Mouse (Mus musculus): Measurements from ENCODE around the gene Ank2.

Ank2 gene

DNA sequence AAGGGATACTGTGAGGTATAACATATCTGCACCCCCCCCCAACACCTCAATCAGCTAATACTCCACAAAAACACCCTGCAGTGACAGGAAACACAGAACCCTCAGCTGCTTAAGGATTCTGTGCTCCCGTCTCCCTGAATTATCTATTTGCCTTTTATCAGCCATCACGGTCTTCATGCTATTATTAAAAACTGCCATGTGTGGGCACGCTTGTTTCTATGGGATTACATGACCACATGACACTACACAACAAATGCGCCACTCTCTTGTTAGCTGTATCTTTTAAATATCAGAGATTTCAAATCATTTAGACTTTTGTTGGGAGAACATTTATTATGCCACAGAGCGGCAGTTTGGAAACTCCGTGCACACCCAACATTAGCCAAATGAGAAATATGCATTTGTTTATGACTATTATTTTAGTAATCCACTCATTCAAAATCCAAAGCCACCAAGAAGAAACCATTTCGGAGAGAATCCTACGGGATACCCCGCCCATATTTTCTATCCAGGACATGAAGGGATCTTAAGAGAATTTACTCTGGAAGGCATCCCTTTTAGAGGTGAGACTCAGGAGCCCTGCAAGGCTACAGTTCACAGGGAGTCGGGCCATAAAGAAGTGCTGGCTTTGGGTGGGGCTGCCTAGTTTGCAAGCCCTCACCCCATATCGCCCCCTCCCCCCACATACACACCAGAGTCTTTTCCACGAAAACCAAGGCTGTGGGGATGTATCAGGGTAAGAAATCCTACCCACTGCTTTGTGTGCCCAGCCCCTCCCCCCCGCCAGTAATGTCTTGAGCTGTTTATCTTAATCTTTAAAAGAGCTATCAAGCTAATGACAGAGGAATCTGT lies 274.6 kb downstream of the Ank2 start:
- DNase-seq, result peak; percentile 39

DNA sequence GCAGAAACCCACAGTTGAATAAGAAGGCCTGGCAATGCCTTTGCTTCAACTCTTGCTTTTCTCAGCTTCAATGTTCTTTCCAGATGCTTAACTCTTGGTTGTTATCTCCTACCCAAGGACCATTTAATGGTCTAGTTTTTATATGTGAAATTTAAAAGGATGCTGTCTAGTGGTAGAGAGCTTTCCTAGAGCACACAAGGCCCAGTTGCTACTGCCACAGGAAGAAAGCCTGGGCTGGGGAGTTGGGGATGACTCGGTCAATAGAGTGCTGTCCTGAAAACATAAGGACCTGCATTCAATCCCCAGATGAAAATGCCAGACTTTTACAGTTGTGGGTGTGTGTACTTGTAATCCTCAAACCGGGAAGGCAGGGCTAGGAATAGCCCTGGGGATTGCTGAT lies 277.1 kb downstream of the Ank2 start:
- DNase-seq, result no peak

DNA sequence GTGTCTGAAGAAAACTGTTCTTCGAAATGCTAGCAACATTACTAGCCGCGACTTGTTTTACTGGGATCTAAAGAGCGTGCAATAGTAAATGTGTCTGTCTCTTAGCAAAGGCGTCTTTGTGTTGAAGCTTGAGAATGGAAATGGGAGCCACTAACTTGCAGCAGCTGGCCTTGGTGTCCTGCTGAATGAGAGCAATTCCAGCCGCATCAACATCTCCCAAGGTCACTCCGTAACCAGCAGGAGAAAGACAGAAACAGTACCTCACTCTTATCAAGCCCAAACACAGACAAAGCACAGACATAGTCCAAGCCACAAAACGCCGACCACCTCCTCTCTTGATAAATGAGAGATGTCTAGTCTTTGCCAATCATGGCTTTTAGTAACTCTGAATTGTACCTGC lies 278.3 kb downstream of the Ank2 start:
- no peak for DNase-seq

DNA sequence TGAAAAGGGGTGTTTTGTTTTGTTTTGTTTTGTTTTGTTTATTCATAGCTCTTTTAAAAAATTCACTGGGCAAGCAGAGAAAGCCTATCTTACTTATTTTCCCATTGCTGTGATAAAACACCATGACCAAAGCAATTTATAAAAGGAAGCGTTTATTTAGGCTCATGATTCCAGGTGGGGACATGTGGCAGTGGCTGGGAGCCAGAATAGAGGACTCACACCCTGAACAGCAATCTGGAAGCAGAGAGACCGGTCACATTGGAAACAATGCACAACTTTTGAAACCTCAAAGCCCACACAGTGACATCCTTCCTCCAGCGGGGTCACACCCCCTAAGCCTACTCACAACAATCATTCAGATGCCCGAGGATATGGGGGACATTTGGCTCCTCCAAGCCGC lies 285.6 kb downstream of the Ank2 start:
- DNase-seq, result no peak

DNA sequence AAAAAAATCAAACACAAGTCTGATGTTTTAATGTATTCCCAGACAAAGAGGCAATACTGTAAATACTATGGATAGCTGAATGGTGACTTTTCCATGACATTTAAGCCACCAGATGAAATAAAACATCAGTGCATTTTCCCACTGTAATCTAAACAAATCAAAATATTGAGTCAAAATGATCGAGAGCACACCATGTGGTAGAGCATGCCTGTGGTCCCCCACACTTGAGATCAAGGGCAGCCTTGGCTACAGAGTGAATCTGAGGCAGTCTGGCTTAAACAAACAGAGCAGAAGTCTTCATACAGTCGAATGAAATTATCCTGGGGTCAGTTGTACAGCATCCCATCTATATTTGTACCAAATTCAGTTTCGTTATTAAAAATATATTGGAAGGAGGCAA lies 288.0 kb downstream of the Ank2 start:
- no peak for DNase-seq

DNA sequence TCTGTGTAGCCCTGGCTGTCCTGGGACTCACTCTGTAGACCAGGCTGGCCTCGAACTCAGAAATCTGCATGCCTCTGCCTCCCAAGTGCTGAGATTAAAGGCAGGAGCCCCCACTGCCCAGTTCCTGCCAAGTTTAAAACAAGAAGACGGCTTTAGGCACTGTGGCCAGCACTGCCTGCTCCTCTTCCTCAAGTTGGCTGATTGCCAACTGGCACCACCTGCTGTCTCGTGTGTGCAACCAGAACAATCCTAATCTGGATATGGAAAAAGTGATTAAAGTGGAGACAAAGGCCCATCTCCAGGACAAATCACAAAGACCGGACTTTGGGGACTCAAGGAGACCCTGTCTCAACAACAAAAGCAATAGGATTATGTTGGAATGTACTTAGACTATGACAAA lies 288.6 kb downstream of the Ank2 start:
- DNase-seq, result no peak

DNA sequence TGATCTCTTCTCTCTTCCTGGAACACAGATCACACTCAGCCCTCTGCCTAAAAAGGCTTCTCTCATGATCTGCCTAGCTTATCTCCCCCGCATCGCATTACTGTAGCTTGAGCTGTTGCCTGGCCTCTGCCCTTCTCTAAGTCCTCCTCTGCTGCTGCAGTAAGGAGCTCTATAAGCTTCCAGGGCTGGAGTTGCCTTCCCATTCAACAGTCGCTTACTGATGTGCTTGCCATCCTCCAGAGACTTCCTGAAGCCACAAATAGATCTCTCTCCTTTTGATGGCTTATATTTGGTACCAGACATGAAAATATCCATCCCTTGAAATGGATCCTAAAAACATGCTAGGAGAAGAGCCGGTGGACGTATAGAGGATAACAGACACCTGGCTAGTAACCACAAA lies 290.3 kb downstream of the Ank2 start:
- no peak for DNase-seq

DNA sequence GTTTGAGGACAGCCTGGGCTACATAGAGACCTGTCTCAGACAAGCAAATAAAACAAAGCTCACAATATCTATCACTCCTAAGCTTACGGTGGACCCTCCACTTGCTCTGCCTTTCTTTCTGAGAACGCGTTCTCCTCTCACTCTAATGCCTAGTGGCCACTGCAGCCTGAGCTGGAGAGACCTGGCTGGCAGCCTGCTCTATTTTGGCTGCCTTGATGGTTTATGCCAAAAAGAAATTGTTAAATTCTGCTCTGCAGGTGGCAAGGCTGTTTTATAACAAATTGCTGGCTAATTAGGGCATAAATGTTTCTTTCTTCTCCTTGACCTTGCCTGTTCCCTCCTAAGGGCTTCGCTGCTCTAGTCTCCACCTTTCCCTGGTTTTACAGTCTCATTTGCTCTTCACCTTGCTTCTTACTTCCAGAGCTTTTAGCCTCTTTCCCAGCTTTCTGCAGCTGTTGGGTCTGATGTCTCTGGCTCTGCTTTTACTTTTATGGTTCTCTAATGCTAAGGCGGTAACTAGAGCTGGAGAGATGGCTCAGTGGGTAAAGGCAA lies 293.2 kb downstream of the Ank2 start:
- peak; percentile 75 for DNase-seq

DNA sequence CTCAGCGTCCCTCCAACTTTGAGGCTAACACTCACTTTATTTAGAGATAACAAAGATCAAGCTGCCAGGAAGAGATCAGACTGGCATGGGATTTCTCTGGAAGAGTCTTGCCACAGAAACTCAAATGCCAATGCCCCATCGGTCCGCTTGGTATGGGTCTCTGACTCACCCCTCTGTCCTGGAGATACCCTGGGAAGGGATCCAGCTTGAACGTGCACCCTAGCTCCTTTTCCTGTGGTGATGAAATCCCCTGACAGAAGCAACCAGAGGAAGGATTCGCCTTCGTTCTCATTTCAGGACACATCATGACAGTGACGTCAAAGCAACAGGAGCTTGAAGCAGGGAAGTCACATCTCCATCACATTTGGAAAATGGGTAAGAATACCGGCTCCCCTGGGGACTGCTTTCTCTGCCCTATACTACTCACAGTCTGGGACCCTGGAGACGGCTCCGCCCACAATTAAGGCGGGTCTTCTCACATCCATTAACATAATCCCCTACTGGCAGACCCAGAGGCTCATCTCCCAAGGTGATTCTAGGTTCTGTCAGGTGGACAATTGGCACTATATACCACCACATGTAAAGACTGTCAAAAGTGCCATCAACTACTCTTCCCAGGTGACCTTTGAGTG lies 296.6 kb downstream of the Ank2 start:
- no peak for DNase-seq

DNA sequence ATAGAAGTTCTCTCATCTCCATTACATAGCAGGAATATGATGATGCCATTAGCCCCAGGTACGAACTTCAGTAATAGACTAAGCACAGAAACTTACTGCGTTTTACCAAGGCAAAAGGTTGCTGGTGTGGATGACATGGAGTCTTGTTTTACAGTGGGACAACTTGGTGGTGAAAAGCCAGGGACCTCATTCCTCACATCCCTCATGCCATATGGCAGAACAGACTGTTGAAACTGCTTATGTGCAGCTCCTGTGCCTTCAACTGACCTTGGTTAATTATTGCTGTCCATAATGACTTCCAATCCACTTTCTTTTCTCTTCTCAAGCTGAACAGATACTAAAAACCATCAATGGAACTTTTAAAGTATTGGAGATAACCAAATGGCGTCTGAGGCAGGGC lies 298.4 kb downstream of the Ank2 start:
- DNase-seq, result no peak

DNA sequence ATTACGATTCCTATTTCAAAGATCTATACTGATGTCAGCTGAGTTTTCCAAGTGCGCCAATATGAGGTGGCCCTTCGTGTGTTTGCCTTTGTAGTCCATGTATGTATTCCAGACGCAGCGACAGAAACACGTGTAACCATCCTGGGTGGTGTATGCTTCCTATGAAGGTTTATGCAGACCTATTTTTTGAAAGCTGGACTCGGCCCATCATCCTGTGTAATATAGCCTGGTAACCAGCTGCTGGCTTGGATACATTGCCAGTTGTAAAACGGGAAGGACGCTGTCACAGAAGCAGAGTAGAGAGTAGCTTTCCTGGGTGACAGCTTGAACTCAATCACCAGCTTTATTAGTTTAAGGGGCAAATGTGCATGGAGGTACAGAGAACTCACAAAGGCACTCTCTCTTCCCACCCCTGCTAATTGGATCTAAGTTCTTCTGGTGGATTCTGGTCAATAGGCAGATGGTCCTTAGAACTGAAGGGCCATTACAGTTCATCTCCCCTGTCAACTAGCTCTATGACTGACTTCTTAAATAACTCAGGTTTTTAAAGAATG lies 300.0 kb downstream of the Ank2 start:
- no peak for DNase-seq

DNA sequence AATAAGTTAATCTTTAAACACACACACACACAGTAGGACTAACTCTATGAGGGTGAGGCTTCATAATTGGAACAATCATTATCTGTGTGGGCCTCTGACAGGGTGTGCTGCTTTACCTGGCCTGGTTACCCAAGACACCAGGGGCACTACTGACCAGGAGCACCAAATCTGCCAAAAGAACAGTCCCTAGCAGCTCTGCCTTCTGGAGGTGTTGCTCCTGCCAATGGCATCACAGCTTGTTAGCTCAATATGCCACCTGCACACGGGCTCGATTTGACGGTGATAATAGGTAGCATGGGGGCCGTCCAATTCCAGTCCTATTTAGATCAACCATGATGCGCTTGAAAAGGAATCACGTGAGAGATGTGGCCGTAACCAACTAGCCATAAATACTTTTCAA lies 300.5 kb downstream of the Ank2 start:
- DNase-seq, result peak; percentile 81

DNA sequence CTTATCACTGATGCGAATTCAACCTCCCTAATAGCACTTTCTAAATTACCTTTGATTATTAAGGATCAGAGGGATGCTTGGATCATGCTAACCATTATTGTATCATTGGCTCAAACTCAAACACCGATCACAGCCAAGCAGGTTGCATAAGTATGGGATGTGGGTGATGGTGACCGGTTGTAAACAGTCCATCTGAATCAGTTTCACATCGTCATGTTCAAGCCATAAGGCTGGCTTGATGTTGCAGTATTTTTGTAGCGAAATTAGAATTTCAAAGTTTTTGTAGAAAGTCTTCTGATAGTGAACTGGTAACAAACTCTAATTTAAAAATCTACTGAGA lies 310.4 kb downstream of the Ank2 start:
- peak; percentile 71 for DNase-seq

DNA sequence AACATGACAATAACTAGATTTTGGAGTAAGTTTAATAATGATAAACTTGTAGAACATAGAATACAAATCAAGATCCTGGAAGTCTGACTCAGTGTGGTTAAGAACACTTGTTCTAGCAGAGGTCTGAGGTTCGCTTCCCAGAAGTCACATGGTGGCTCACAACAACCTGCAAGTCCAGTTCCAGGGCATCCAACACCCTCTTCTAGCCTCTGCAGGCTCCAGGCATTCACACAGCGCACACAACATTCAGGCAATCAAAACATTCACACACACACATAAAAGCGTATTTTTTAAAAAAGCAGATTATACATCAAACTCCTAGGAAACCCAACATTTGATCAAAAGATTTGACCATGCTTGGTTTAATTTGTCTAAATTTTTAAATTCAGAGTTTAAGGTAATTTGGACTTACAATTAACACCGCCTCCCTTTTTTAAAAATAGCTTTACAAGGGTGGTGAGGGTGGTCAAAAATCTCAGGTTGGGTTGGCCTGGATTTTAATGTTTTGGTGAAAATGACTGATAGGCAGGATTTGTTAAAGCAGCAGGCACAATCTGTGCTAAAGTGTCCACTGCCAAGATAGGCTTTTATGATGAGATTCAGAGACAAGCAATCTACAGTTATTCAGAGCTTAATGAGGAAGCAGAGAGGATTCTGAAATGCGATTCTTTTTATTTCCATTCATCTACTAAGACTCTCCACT lies 310.9 kb downstream of the Ank2 start:
- peak; percentile 54 for DNase-seq

DNA sequence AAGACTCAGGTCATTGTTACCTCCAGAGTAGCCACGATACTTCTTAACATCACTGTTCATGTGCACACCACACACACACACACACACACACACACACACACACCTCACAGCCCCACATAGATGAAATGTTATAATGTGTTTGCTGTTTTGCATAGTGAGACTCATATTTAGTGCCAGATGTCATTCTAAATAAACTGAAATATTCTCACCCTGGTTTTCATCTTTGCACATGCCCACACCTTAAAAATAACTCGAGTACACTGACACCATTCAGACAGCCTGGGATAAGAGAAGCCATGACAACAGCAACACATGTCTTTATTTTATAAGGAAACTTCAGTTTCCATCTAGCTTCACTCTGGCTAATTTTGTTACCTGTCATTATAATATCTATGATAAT lies 312.1 kb downstream of the Ank2 start:
- no peak for DNase-seq

DNA sequence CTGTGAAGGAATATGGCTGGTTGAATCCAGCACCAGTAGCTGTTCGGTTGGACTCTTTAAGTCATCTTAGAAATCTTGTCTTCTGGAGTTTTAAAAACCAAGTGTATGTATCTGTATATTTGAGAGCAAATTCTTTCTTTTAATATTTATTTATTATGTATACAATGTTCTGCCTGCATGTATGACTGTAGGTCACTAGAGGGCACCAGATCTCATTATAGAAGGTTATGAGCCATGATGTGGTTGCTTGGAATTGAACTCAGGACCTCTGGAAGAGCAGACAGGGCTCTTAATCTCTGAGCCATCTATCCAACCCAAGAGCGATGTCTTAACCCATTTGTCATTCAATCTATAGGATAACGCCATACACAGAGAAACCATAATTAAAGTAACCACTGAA lies 312.9 kb downstream of the Ank2 start:
- DNase-seq, result no peak

DNA sequence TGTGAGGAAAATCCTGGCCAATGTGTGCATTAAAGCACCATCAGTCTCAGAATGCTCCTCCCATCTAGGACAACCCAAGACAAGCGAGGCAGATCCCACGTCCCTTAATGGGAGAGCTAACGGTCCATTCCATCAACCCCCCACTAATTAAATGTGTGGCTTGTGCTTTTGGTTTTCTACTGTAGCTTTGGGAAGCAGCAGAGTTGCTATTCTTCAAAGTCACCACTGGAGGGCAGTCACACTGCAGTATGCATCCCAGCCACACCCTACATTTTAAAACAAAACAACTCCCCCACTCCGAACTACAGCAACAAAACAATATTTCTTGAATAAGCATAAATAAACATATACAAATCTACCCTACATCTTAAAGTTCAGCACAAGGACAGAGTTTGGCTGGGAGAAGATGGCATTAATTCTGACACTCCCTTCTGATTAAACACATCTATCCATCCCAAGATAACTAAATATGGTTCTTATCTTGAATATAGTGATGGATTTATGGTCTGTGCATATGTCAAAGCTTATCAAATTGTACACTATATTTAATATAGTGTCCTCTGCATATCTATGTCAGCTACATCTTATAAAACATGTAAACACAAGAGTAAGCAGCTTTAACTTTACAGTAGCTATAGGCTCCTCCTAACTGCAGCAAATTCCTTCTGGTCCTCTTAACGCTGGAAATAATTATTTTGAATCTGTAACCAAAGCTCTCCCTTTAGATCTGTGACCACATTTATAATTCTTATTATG lies 315.0 kb downstream of the Ank2 start:
- peak; percentile 47 for DNase-seq

DNA sequence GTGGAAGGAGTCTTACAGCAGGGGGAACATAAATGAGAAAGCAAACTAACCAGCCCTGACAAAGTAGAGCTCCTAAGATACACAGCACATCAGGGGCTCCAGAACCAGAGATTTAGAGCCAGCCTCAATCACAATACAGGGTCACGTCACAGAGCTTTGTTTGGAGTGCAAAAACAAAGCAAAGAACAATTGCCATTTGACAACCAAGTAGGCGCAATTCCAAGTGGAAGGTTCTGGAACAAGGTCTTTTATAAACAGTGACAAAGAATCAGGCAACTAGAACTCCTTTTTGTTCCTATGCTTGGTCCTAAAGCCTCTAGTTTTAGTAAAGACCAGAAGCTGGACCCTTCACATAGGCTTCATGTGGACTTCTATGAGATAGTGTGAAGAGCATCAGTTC lies 326.5 kb downstream of the Ank2 start:
- DNase-seq, result no peak

DNA sequence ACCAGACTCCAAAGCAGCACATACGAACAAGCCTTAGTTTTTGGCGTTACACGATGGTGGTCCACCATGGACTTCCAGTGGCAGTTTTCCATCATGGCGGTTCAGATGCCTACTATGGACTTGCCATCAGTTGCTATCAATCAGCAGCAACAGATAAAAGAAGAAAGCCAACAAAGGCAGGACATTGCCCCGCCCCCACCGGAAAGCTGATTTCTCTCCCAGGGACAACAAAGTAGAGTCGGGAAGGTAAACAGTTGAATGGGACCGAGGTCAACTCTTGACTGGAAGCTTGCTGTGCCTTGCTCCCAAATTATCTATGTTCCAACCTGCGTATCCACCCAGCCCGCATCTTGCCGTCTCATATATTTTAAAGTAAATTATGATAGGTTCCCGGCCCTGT lies 328.9 kb downstream of the Ank2 start:
- no peak for DNase-seq

DNA sequence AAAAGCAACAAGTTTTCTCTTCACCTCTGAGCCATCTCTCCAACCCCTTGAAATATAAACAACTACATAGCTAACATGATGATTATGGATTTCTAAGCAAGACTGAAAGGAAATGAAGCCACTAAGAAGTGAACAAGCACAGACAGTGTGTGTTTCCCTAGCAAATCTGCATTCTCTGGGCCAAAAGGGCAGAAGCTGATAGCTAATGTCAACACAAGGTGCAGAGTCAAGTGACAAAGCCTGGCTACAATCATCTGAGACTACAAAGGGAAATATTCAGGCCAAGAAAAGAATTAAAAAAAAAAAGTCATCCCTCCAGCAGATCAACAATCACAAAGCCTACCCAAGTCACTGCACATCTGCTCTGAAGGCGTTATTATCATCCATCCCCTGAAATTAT lies 330.0 kb downstream of the Ank2 start:
- DNase-seq, result no peak

DNA sequence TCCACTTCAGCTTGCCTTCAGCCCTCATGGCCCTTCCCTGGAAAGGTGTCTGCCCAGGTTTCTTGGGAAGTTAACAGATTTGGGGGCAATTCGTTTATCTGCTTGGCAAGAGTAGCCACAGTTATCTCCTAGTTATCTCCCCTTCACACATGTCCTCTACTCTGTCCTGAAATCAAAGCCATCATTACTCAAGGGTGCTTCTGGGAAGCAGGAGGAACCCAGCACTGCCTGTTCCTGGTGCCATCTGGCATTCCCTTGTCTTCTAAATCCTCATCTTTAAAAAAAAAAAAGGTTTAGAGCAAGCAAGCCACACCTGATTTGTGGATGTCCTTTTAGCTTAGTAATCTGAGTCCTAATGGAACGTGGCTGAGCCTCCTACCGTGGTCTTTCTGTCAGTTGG lies 335.4 kb downstream of the Ank2 start:
- DNase-seq, result peak; percentile 34

DNA sequence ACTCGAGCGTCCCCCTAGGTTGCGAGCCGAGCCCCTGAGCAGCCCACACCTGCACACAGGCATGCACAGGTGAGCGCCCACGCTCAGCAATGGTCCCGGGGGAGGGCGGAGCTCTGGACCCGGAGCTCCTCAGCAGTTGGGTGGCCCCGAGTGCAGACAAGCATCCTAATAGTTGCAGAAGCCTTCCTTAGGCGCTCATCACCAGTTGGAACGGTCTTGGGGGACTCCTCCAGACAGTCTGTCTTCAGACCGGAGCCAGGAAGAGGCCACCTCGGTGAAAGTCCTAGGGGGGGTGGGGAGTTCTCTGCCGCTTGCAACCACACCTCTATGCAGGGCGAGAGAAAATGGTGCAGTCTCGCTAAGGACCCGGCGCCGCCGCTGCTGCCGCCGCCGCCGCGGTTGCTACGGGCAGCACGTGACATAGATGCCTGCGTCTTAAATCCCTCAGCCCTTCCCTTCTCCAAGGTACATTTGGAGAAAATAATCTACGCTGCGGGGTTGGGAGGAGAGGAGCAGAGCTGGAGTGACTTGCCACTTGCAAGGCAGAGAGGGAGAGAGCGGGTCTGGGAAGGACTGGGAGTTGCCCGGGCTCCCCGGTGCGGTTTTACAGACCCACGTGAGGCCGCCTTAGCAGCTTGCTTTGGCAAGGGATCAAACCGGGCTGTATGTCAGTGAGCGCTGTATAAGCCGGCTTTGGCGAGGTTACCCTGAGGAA lies 337.0 kb downstream of the Ank2 start:
- peak; percentile 82 for DNase-seq
